Mouse (Mus musculus): ENCODE results near the gene Dock2.
A peak's percentile ranks its signal among the peaks of the same experiment; 100 is the strongest.

Dock2 gene

DNA sequence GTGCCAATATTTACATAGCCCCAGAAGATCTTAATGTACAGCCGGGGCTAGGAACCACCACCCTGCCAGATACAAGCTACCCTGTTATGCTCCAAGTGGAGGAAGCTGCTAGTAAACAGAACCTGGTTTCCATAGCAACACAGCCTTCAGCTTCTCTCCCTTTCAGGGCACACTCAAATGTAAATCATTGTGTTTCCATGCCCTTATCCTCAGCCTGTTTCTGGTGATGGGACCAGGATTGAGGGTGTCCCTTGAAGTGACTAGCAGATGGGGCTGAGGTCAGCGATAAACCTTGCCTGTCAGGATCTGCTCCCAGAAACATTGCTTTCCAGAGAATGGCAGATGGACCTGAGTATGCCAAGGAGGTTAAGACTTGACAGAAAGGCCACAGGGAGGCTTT is 427.6 kb downstream of the Dock2 start:
- no peak for DNase-seq (ENCODE audit: low read depth in 2 of 2, low spot score in 2 of 2)

GRCm38 (mm10) chr11:34355406-34355805 is 428.3 kb downstream of the Dock2 start:
- DNase-seq (ENCODE audit: low read depth in 2 of 2, low spot score in 2 of 2), result no peak

DNA sequence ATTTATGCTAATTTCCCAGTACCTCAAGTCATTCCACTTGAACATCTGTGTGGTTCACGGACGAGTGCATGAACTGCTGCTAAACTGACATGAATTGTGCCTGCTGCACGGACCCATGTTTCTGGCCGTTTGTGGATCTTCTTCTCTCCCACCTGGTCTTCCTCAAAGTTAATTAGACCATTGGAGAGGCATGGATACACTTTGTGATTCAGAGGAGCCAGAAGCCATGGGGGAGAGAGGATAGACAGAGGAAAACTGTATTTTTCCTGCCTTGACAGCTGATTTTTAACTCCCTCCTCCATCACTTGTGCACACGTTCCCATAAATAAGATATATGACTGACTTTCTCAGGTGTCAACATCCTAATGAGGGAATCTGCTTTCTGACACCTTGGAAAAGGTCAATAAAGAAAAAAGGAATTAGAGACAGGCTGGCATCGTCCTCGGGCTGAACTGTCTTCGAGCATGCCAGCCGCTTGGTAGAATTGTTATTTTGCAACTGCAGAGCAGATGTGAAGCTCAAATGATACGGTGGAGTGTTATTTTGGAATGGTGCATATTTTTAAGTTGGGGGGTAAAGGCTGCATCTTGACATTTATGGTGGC is 434.1 kb downstream of the Dock2 start:
- no peak for DNase-seq (ENCODE audit: low read depth in 2 of 2, low spot score in 2 of 2)

- DNase-seq (ENCODE audit: low read depth in 2 of 2, low spot score in 2 of 2), result no peak
These were observed 435.3 kb downstream of the Dock2 start for GRCm38 (mm10) chr11:34348287-34348918.

DNA sequence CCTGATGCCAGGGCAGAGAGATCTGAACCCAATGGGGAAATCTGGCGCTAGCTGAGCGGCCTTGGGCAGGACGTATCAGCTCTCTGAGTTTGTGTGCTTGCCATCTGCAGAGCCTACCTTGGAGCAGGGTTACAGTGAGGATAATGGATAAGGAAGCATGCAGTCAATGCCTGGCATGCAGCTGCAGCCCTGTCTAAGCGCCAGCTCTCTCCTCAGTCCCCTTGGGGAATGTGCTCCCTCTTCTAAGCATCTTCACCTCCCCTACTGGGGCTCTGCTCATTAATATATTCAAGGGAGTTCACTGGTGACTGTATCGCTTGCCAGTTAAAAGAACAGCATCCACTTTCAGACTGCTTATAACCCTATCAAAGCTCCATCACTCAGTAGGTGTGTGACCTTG is 439.4 kb downstream of the Dock2 start:
- no peak for DNase-seq (ENCODE audit: low read depth in 2 of 2, low spot score in 2 of 2)

DNA sequence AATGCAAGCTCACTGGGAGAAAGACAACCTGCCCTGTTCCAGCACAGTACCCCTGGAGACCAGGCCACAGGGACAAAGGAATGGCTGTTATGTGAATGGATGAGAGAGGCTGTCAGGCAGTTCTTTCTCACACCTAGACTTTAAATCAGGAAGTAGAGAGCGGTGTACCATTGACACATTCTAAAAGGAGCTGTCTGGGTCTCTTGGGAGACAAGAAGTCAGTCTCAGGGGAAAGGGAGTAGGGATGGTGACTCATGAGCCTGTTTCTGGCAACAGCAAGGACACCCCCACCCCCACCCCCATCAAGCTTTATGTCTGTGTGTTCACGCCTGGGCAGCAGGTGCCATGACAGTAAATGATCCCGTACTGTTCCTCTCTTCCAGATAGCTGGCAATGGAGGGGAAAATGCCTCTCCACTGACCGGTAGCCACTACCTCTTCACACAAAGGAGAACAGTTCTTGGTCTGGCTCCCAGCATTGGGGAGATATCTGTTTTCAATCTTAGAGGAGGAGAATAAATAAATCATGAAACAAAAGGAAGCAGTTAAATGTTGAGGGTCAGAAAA is 439.9 kb downstream of the Dock2 start:
- DNase-seq (ENCODE audit: low read depth in 2 of 2, low spot score in 2 of 2), result no peak

GRCm38 (mm10) chr11:34339693-34340092 is 444.0 kb downstream of the Dock2 start:
- DNase-seq (ENCODE audit: low read depth in 2 of 2, low spot score in 2 of 2), result no peak

GRCm38 (mm10) chr11:34337907-34338306 is 445.8 kb downstream of the Dock2 start:
- no peak for DNase-seq (ENCODE audit: low read depth in 2 of 2, low spot score in 2 of 2)

GRCm38 (mm10) chr11:34332344-34333031 is 451.2 kb downstream of the Dock2 start:
- DNase-seq (ENCODE audit: low read depth in 2 of 2, low spot score in 2 of 2), result no peak

GRCm38 (mm10) chr11:34323664-34324063 is 460.0 kb downstream of the Dock2 start:
- DNase-seq (ENCODE audit: low read depth in 2 of 2, low spot score in 2 of 2), result no peak

- DNase-seq (ENCODE audit: low read depth in 2 of 2, low spot score in 2 of 2), result no peak
These were observed 464.4 kb downstream of the Dock2 start for GRCm38 (mm10) chr11:34319282-34319681.

- DNase-seq (ENCODE audit: low read depth in 2 of 2, low spot score in 2 of 2), result no peak
These were observed 466.7 kb downstream of the Dock2 start for GRCm38 (mm10) chr11:34317001-34317400.

DNA sequence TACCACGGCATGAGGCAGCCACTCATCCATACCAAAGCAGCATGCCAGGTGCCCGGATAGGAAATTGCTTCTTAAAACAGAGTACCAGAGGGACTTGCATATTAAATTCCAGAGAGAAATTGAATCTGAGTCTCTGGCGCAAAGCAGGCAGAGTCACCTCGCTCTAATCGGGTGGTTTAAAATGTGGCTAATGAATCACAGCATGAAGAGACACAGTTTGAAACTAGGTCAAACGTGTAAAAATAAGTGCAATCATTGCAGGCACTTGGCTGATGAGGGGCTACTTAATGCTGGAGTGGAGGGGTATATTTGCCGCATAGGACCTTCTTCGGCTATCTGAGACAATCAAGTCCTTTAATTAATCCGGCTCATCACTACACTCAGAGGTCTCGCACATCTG is 467.5 kb downstream of the Dock2 start:
- DNase-seq (ENCODE audit: low read depth in 2 of 2, low spot score in 2 of 2), result no peak

- no peak for DNase-seq (ENCODE audit: low read depth in 2 of 2, low spot score in 2 of 2)
These were observed 468.3 kb downstream of the Dock2 start for GRCm38 (mm10) chr11:34315383-34315782.

DNA sequence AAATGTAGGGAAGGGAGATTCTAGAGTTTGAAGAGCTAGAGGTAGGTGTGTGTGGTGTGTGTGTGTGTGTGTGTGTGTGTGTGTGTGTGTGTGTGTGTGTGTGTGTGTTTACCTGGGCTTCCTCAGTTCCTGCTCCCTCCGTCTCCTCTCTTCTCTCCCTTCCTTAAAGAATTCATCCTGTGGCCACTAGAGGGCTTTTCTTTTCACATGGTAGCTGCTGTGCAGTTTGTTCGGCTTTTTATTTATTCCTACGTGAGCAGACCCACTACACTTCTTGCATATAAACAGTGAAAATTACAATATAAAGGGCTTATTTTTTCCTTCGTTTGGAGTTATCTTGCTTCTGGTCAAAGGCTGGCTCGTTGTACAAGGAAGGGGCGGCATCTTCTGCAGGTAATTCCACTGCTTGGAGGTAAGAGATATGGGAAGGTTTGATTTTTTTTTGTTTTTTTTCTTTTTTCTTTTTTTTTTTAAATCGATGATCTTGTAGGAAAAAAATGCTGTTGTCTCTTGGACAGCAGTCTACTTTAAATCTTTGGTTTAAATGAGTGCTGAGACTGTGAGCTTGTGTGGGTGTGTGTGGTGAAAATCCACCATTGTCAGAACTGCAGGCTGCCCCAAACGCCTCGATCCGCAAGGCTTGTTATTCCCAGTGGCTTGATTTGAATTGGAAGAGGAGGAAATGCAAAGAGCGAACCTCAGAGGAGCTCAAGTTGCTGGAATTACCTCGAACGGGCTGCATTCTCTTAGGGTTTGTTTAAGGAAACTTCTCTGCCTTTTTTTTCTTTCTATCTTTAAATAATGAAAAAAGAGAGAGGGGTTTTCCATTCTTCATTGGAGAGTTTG is 468.9 kb downstream of the Dock2 start, which contains the start of gene Fam196b:
Gene Fam196b (plus strand): TSS at position 289 of the 846 bp plus-strand sequence.
- peak in 1 of 2 experiments; percentile 5 for DNase-seq (ENCODE audit: low read depth in 2 of 2, low spot score in 2 of 2)

- DNase-seq (ENCODE audit: low read depth in 2 of 2, low spot score in 2 of 2), result no peak
These were observed 471.5 kb downstream of the Dock2 start for GRCm38 (mm10) chr11:34312208-34312607.

DNA sequence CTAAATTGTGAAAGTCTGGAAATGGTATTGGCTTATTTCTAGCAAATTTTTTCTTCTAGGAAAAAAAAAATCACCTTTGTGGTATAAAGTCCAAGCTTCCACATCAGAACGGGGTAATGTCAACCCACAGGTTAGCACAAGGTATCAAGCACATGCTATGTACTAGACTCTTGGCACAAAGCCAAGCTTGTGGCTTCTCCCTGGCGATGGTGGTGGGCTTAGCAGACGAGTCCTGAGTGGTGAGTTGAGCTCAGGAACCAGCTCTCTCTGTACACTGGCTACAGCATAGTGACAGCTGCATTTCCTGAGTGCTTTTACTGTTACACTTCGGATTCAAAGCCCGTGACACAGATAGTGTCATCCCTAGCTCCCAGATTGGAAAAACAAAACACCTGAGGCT is 472.0 kb downstream of the Dock2 start:
- DNase-seq (ENCODE audit: low read depth in 2 of 2, low spot score in 2 of 2), result no peak

DNA sequence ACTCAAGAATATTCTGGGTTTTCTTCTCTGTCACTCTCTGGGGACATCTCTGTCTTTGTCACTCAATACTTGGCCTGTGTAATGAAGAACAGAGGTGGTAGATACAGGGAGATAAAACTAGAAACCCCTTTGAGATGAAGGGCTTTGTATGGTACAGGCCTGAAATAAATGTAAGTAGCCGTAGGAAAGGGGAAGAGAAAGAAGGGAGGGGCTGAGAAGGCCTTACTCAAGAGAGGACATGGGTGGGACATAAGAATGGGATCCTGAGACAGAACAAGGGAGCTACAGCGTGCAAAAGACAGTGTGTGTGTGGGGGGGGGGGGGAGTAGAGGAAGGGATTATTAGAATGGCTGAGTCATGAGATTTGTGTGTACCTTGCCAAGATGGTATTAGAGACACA is 474.3 kb downstream of the Dock2 start:
- DNase-seq (ENCODE audit: low read depth in 2 of 2, low spot score in 2 of 2), result no peak

DNA sequence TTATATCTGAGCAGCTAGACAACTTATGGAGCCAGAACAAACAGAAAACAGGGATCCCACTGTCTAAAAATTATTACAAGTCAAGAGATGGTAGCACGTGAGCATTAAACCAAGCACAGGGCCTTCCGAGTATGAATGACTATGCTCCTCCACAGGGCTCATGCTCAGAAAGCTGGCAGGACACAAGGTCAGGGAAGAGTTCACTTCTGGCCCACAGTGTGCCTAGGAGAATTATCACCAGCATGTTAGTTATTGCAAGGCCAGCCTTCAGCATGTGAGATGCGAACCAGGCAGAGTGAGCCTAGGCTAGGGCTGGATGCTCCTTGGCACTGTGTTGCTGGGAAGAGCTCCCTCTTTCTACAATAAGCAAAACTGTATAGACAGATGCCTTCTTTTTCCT is 475.0 kb downstream of the Dock2 start:
- no peak for DNase-seq (ENCODE audit: low read depth in 2 of 2, low spot score in 2 of 2)

DNA sequence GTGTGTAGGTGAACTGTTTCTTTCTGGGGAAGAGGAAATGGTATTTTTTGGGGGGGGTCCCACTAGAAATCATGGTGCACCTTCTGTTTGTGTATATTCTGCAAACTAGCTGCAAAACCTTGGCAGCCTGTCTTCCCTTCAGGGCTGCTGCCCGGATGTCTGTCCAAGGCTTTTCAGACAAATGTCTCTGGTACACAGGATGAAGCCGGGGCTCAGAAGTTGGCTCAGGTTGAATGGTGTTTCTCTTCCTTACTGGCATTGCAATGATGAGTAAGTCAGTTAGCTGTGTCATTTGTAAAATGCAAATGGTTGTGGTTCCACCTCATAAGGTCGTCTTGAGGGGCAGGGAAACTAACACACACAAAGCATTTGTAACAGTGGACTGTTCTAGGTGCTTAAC is 477.5 kb downstream of the Dock2 start:
- no peak for DNase-seq (ENCODE audit: low read depth in 2 of 2, low spot score in 2 of 2)

- DNase-seq (ENCODE audit: low read depth in 2 of 2, low spot score in 2 of 2), result no peak
These were observed 483.6 kb downstream of the Dock2 start for GRCm38 (mm10) chr11:34300064-34300463.
